Mouse (Mus musculus) C2C12 (cell line): ENCODE measurements around the gene Gatad2a. TPM values are rescaled to one million over a fixed set of nuclear protein-coding genes. Genes with fewer than 3 reads are reported as not detected.
"Not testable (repeated sequence)": the region's sequence is repeated elsewhere in the genome, so short reads cannot be mapped to it uniquely, and the experiment has no call there.

Experiments
- H3K27me3 ChIP-seq: one replicate; pipeline ENCODE4 v1.6.1; 2011; ENCODE audit not compliant: control insufficient read depth, insufficient read depth, insufficient read length
- H3K36me3 ChIP-seq: one replicate; pipeline ENCODE4 v1.6.1; 2011; ENCODE audit not compliant: control insufficient read depth, insufficient read depth
- H3K4me3 ChIP-seq: one replicate; pipeline ENCODE4 v1.5.1; 2011; ENCODE audit warnings: mild to moderate bottlenecking, control low read depth; ENCODE audit not compliant: poor library complexity, insufficient read depth, severe bottlenecking
- H3K79me2 ChIP-seq: one replicate; pipeline ENCODE4 v1.6.1; 2011; ENCODE audit not compliant: control insufficient read depth, insufficient read depth
- H3K79me3 ChIP-seq: one replicate; pipeline ENCODE4 v1.6.1; 2011; ENCODE audit warnings: low read depth, control low read depth
- H3ac ChIP-seq: one replicate; pipeline ENCODE3; 2011; ENCODE audit warnings: low read depth; ENCODE audit not compliant: control insufficient read depth, insufficient read length
- CEBPB ChIP-seq: IDR thresholded peaks from one replicate; pipeline ENCODE4 v1.6.1; 2011; ENCODE audit warnings: low read depth, mild to moderate bottlenecking, control low read depth, moderate library complexity
- CTCF ChIP-seq: IDR thresholded peaks from one replicate; pipeline ENCODE4 v1.5.1; 2011; ENCODE audit not compliant: control insufficient read depth, insufficient read depth, insufficient read length
- FOSL1 ChIP-seq: IDR thresholded peaks from one replicate; pipeline ENCODE4 v1.8.0; 2011; ENCODE audit warnings: mild to moderate bottlenecking, low read length; ENCODE audit not compliant: poor library complexity, insufficient read depth, severe bottlenecking
- MAX ChIP-seq: IDR thresholded peaks from one replicate; pipeline ENCODE4 v1.6.1; 2011; ENCODE audit warnings: mild to moderate bottlenecking, control low read depth
- MYOD1 ChIP-seq: IDR thresholded peaks from one replicate; pipeline ENCODE4 v1.6.1; 2011; ENCODE audit warnings: low read depth; ENCODE audit not compliant: control insufficient read depth, insufficient read length
- MYOG ChIP-seq: IDR thresholded peaks from one replicate; pipeline ENCODE4 v1.6.1; 2011; ENCODE audit not compliant: control insufficient read depth, insufficient read length; ENCODE audit errors: extremely low read depth
- USF1 ChIP-seq: IDR thresholded peaks from one replicate; pipeline ENCODE4 v1.6.1; 2011; ENCODE audit warnings: low read depth, mild to moderate bottlenecking, control low read depth, moderate library complexity
- polyA plus RNA-seq: library from polyadenylated mRNA; unstranded; fragments of >200 nt; fragmentation: generic; extraction: Trizol; gene quantifications from one replicate; pipeline ENCODE4 v1.2.1, GENCODE M21; 2012; ENCODE audit warnings: missing spikeins

Gene Gatad2a
- polyA plus RNA-seq, 1 experiment = 59.3 TPM

DNA sequence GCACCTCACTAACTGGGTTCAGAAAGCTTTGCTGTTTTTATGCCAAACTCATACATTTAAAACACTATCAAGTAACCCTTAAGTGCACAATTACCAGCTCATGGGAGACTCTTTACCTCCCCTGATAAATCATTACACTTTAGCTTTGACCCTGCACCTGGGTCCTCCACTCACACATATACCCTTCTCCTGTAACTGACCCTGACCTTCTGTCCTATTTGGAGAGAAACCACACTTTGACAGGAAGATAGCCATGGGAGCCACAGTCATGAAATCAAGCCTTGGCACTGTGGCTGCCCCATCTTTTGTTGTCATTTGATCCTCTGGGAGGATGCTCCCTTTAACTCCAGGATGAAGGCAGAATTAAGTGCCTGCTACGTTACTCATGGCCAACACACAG is 41.5 kb downstream of the Gatad2a start:
- peaks cover 89% of the 10 kb centered on the region for H3K79me3 ChIP-seq
- no peak overlapping the region for H3K4me3 ChIP-seq
- no peaks in the 10 kb centered on the region for H3K27me3 ChIP-seq
- no peak overlapping the region for H3ac ChIP-seq
- peaks cover 100% of the 10 kb centered on the region for H3K79me2 ChIP-seq
- H3K36me3 ChIP-seq = peaks cover 6% of the 10 kb centered on the region
- TF ChIP-seq MYOD1 (no peak), CEBPB (no peak), MYOG (no peak), CTCF (no peak), FOSL1 (no peak), USF1 (no peak), MAX (no peak)

GRCm38 (mm10) chr8:69954213-69954612 is 42.0 kb downstream of the Gatad2a start:
- Histone ChIP-seq H3K79me3 (peaks cover 88% of the 10 kb centered on the region), H3K27me3 (no peaks in the 10 kb centered on the region), H3ac (no peak overlapping the region), H3K79me2 (peaks cover 100% of the 10 kb centered on the region), H3K36me3 (peaks cover 10% of the 10 kb centered on the region), H3K4me3 (no peak overlapping the region)
- TF ChIP-seq MYOD1 (no peak), CEBPB (no peak), FOSL1 (no peak), USF1 (no peak), CTCF (no peak), MAX (no peak), MYOG (no peak)

GRCm38 (mm10) chr8:69950300-69950699 is 45.9 kb downstream of the Gatad2a start:
- Histone ChIP-seq H3K79me3 (peaks cover 75% of the 10 kb centered on the region), H3K79me2 (peaks cover 100% of the 10 kb centered on the region), H3K4me3 (no peak overlapping the region), H3K36me3 (peaks cover 33% of the 10 kb centered on the region), H3ac (no peak overlapping the region), H3K27me3 (no peaks in the 10 kb centered on the region)
- TF ChIP-seq MYOD1 (no peak), CEBPB (no peak), MAX (no peak), FOSL1 (no peak), MYOG (no peak), CTCF (no peak), USF1 (no peak)

GRCm38 (mm10) chr8:69942495-69942894 is 53.7 kb downstream of the Gatad2a start:
- not testable (repeated sequence) for H3K36me3 ChIP-seq, H3ac ChIP-seq
- peaks cover 78% of the 10 kb centered on the region for H3K79me3 ChIP-seq

GRCm38 (mm10) chr8:69940386-69940785 is 55.8 kb downstream of the Gatad2a start:
- TF ChIP-seq MYOG = no peak
- TF ChIP-seq MYOD1 = no peak
- TF ChIP-seq CTCF = no peak
- no peak for TF ChIP-seq MAX
- TF ChIP-seq FOSL1 = no peak
- no peak for TF ChIP-seq USF1
- no peak for TF ChIP-seq CEBPB
- Histone ChIP-seq H3K36me3 (peaks cover 6% of the 10 kb centered on the region), H3ac (no peak overlapping the region), H3K27me3 (no peaks in the 10 kb centered on the region), H3K4me3 (no peak overlapping the region), H3K79me3 (peaks cover 72% of the 10 kb centered on the region), H3K79me2 (peaks cover 99% of the 10 kb centered on the region)

More at GRCm38 (mm10) chr8:69942495-69942894, 53.7 kb downstream of the Gatad2a start:
- H3K79me2 ChIP-seq = peaks cover 99% of the 10 kb centered on the region
- H3K27me3 ChIP-seq, H3K4me3 ChIP-seq: not testable (repeated sequence)

- H3K4me3 ChIP-seq = no peak overlapping the region
- TF ChIP-seq USF1 (peak; percentile 58), CTCF (no peak), CEBPB (no peak), MYOD1 (peak; percentile 88), MYOG (no peak), FOSL1 (no peak), MAX (no peak)
- no peak overlapping the region for H3ac ChIP-seq
- H3K36me3 ChIP-seq = peaks cover 10% of the 10 kb centered on the region
- peaks cover 67% of the 10 kb centered on the region for H3K79me3 ChIP-seq
- H3K27me3 ChIP-seq = no peaks in the 10 kb centered on the region
- peaks cover 99% of the 10 kb centered on the region for H3K79me2 ChIP-seq
Observed at GRCm38 (mm10) chr8:69939633-69940032, 56.6 kb downstream of the Gatad2a start.
